Mouse (Mus musculus): Measurements from ENCODE around the gene Cant1.
A peak's percentile ranks its signal among the peaks of the same experiment; 100 is the strongest.

The Cant1 gene

GRCm38 (mm10) chr11:118418834-118419504, at the start of gene Cant1:
Gene Cant1 (minus strand): TSS chr11:118419086.
- DNase-seq (ENCODE audit: extremely low spot score, low spot score), result peak; percentile 98

- DNase-seq (ENCODE audit: extremely low spot score, low spot score), result no peak
These were observed 48.7 kb upstream of the Cant1 start for GRCm38 (mm10) chr11:118467441-118468035.

GRCm38 (mm10) chr11:118460280-118460679, 41.4 kb upstream of the Cant1 start:
- no peak for DNase-seq (ENCODE audit: extremely low spot score, low spot score)

GRCm38 (mm10) chr11:118459536-118459935, 40.6 kb upstream of the Cant1 start:
- DNase-seq (ENCODE audit: extremely low spot score, low spot score), result no peak

DNA sequence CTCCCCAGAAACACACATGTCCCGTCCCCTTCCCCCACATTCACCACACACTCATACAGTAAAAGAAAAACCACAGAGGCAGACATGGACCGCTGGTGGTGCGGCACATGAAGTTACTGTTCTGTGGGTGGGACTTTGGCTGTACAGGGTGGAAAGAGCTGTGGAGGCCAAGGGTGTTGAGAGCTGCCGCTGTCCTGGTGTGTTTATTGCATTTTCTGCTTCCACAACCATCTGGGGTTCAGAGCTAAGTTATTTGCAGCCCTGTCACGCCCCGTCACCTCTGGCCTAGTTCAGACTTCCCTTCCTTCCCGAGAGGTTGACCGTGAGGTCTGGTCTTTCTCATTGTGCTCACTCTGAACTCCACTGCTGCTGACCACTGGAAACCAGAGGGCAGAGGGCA, 40.2 kb upstream of the Cant1 start:
- DNase-seq (ENCODE audit: extremely low spot score, low spot score), result no peak

DNA sequence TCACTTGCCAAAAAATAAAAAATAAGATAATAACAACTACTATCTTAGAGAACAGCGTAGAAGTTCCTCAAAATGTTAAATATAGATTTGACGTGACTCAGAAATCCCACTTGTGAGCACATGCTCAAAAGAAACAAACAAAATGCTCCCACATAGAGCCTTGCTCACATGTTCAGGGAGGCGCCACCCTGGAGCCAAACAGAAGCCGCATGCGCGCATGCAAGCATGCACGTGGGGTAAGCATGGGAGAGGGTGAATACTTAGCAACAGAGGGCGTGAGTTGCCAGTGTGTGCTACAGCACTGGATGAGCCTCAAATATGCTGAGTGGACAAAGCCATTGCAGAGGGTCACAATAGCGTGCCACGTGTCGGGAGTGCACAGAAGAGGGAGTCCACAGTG, 38.1 kb upstream of the Cant1 start:
- no peak for DNase-seq (ENCODE audit: extremely low spot score, low spot score)

- DNase-seq (ENCODE audit: extremely low spot score, low spot score), result no peak
These were observed 36.9 kb upstream of the Cant1 start for GRCm38 (mm10) chr11:118455788-118456187.

GRCm38 (mm10) chr11:118453886-118454671, 35.2 kb upstream of the Cant1 start:
- DNase-seq (ENCODE audit: extremely low spot score, low spot score), result no peak

DNA sequence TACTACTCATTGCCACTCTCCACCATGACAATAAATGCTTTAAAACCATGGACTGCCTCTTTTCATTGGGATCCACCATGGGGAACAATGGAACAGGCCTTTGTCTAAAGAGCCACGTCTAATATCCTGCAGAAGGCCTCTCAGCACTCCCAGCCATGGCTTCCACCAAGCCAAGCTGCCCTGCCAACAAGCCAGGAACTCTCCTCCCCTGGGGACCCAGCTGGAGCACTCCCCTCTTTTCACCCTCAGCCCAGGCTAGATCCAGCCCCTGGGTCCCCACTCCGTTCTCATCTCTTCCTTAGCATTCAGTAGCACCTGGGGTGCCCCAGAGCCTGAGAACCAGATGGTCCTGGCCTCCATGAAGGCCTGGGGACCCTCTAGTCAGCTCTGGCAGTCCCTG, 34.1 kb upstream of the Cant1 start:
- no peak for DNase-seq (ENCODE audit: extremely low spot score, low spot score)

- no peak for DNase-seq (ENCODE audit: extremely low spot score, low spot score)
These were observed 32.3 kb upstream of the Cant1 start for GRCm38 (mm10) chr11:118451211-118451610.

DNA sequence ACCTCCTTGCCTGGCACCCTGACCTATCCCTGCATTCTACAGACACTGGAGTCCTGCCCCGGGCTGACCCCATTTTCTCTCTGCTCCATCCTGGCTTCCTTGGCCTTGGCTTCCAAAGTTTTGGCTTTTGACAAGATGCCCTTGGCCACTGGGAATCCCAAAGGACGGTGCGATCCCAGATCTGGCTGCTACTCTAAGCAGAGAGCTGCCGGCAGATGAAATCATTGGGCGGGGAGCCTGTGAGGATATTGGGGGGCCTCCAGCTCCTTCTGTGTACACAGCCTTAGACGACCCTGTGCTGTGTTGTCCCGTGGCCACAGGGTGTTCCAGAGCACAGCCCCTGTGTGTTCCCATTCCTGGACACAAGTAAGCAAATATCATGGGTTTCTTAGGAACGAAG, 29.5 kb upstream of the Cant1 start:
- DNase-seq (ENCODE audit: extremely low spot score, low spot score), result no peak

- DNase-seq (ENCODE audit: extremely low spot score, low spot score), result no peak
These were observed 28.5 kb upstream of the Cant1 start for GRCm38 (mm10) chr11:118447346-118447745.

DNA sequence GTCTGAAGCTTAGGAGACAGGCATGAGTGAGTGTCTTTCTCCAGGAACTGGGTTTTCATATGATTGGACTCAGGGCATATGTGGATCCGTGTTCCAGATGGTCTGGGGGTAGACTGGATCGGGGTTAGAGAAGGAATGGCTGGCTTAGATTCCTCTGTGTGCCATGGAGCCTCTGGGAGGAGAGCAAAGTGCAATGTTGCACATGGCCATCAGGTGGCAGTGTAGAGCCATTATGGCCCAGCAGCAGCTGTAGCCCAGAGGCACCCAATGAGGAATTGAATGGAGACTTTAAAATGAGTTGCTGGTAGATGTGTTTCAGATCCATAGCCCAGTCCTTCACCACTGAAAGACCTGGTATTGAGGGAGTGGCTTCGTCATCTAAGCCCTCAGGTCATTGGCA, 27.0 kb upstream of the Cant1 start:
- peak; percentile 80 for DNase-seq (ENCODE audit: extremely low spot score, low spot score)

GRCm38 (mm10) chr11:118443201-118443970, 24.5 kb upstream of the Cant1 start:
- peak; percentile 82 for DNase-seq (ENCODE audit: extremely low spot score, low spot score)

- DNase-seq (ENCODE audit: extremely low spot score, low spot score), result no peak
These were observed 23.8 kb upstream of the Cant1 start for GRCm38 (mm10) chr11:118442691-118443090.

DNA sequence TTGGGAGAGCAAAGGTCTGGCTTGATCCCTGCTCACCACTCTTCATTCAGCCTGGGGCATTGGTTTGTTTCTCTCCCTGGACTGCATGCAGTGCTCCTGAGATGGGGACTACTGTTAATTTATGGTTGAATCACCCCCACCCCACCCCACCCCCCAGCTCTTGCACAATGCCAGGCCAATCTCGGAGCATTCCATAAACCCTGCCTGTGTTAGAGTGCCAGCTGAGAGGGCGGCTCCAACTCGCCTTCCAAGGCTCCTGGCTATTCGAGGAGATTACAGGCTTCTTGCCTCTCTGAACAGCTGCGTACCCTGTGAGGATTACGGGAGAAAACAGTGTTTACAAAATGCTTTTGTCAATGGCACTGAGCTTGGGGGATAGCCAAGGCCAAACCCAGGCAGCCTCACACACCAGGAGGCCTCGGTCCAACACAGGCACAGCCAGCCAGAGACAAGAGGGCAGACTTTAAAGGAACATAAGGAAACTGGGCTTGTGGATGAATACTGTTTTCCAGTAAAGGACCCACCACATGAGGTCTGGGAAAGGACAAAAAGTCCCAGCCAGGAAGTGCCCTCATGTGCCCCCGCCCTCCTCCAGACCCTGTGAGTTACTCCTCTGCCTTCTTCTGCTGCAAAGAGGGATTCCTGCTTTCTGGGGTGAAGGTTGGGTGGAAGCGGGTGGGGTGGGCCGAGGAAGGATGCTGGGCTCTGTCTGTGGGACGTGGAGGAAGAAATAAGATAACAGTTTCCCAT, 20.0 kb upstream of the Cant1 start:
- no peak for DNase-seq (ENCODE audit: extremely low spot score, low spot score)

- no peak for DNase-seq (ENCODE audit: extremely low spot score, low spot score)
These were observed 17.6 kb upstream of the Cant1 start for GRCm38 (mm10) chr11:118436471-118436935.

DNA sequence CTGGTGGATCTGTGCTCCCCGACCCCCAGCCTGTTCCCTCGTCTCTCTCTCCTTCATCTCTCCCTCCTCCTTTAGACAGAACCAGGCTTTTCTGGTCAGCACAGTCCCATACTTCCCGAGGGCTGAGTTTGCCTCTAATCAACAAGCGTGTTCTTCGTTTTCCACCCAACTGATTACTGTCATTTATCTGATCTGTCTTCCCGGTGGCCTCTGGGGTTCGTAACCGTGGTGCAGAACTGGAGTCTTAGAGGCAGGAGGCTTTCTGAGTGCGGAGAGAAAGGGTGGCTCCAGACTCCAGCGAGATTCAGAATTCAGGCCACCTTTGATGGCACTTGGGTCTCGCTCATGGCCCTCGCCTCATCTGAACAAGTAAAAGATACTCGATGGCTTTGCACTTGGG, 15.2 kb upstream of the Cant1 start:
- DNase-seq (ENCODE audit: extremely low spot score, low spot score), result no peak

DNA sequence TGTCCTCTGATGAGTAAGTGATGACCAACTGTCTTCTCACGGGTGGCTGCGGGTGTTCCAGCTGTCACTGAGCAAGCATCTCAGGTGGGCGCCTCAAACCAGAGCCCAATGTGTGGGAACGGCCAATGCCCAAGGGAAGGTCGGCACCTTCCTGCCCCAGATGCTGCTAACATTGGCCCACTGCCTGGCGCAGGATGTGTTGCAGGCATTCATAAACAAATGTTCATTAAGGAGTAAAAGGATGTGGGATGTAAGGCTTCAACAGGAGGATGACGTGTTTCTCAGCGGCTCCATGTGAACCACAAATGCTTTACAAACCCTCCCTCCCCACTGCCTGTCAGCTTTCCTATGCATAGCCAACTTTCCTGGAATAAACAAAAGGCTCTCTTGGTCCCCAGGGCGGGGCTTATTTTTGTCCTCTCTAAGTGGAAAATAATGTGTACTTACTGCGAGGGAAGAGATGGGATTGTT, 14.5 kb upstream of the Cant1 start:
- no peak for DNase-seq (ENCODE audit: extremely low spot score, low spot score)

GRCm38 (mm10) chr11:118431100-118431948, 12.4 kb upstream of the Cant1 start:
- no peak for DNase-seq (ENCODE audit: extremely low spot score, low spot score)

All from neural tube, embryonic 10.5 days (tissue).